Mouse (Mus musculus) intestine, postnatal 0 days (tissue): ENCODE data around the gene Tube1. TPM values are rescaled to one million over a fixed set of nuclear protein-coding genes. Genes with fewer than 3 reads are reported as not detected.

ENCODE experiments used
- ATAC-seq: fragments of 200-750 bp; cut with Nextera tagmentation; 2 replicates; pipeline ENCODE4 v1.8.0; 2017; ENCODE audit warnings: mild to moderate bottlenecking, moderate TSS enrichment, moderate library complexity
- H3K27ac ChIP-seq: fragments of 300-500 bp; sonication (generic); 2 replicates; pipeline ENCODE4 v1.5.1; 2014; ENCODE audit warnings: mild to moderate bottlenecking, low read depth, low read length, moderate library complexity
- H3K27me3 ChIP-seq: fragments of 300-500 bp; sonication (generic); replicated peaks from 2 replicates; pipeline ENCODE4 v1.6.1; 2014; ENCODE audit warnings: low read length, mixed read lengths; ENCODE audit not compliant: control insufficient read depth, insufficient read depth
- H3K36me3 ChIP-seq: fragments of 300-500 bp; sonication (generic); 2 replicates; pipeline ENCODE4 v1.6.1; 2014; ENCODE audit warnings: mild to moderate bottlenecking, moderate library complexity; ENCODE audit not compliant: control insufficient read depth, insufficient read depth
- H3K4me1 ChIP-seq: fragments of 300-500 bp; sonication (generic); replicated peaks from 2 replicates; pipeline ENCODE4 v1.6.1; 2014; ENCODE audit warnings: antibody characterized with exemption, low read length, mixed read lengths; ENCODE audit not compliant: control insufficient read depth, insufficient read depth
- H3K4me2 ChIP-seq: fragments of 300-500 bp; sonication (generic); replicated peaks from 2 replicates; pipeline ENCODE4 v1.6.1; 2014; ENCODE audit warnings: low read depth, mild to moderate bottlenecking, moderate library complexity
- H3K4me3 ChIP-seq: fragments of 300-500 bp; sonication (generic); 2 replicates; pipeline ENCODE4 v1.5.1; 2014; ENCODE audit warnings: low read depth, low read length
- H3K9ac ChIP-seq: fragments of 300-500 bp; sonication (generic); 2 replicates; pipeline ENCODE4 v1.6.1; 2014; ENCODE audit warnings: mild to moderate bottlenecking, low read depth, low read length
- H3K9me3 ChIP-seq: fragments of 300-500 bp; sonication (generic); 2 replicates; pipeline ENCODE4 v1.6.1; 2016; ENCODE audit warnings: mixed run types; ENCODE audit not compliant: control insufficient read depth
- CTCF ChIP-seq: sonication (generic); IDR thresholded peaks from 2 replicates; pipeline ENCODE4 v1.5.1; 2016; ENCODE audit warnings: low read depth, mild to moderate bottlenecking, control low read depth, antibody characterized with exemption, moderate library complexity
- WGBS: fragments of 180-500 bp; shearing (Covaris S2); extraction: QIAGEN DNeasy Blood & Tissue Kit; methylation state at CpG from one replicate; pipeline ENCODE4 v1.1.7; 2014; 5-methylcytosine and 5-hydroxymethylcytosine counted together
- polyA plus RNA-seq: library from polyadenylated mRNA; unstranded; fragments of >200 nt; fragmentation: Nextera tagmentation; extraction: Ambion mirVana; gene quantifications from 2 replicates; pipeline ENCODE4 v1.2.1, GENCODE M21; 2015

The Tube1 gene
- 2.1 and 3.0 TPM in 2 replicates for polyA plus RNA-seq

GRCm38 (mm10) chr10:39133462-39134310 lies at the start of gene Tube1, which contains the start of gene Fam229b:
Tube1 (plus strand) TSS chr10:39133976.
Fam229b (minus strand) TSS chr10:39133914.
- Histone ChIP-seq H3K9ac (peak within 1 kb of the TSS; percentile 62), H3K4me2 (peak within 1 kb of the TSS; percentile 93), H3K4me3 (peak within 1 kb of the TSS; percentile 69), H3K9me3 (no peaks in the 10 kb centered on the region), H3K36me3 (peaks cover 5% of the 10 kb centered on the region), H3K4me1 (0 out of 2 replicates have a peak, but pooled peaks cover 2% of the 10 kb centered on the region), H3K27me3 (no peaks in the 10 kb centered on the region), H3K27ac (no peak within 1 kb of the TSS)
- TF ChIP-seq CTCF: 0 out of 2 replicates have a peak, but pooled peaks have one; percentile 4
- 3% methylated on average over 47 of the region's 47 CpGs for WGBS
- peak; percentile 95 for ATAC-seq

GRCm38 (mm10) chr10:39096981-39097380 lies 36.8 kb upstream of the Tube1 start:
- H3K27ac ChIP-seq: no peak overlapping the region
- no peaks in the 10 kb centered on the region for H3K9me3 ChIP-seq
- TF ChIP-seq CTCF: peak; percentile 56
- no peak overlapping the region for H3K9ac ChIP-seq
- no peaks in the 10 kb centered on the region for H3K4me1 ChIP-seq
- ATAC-seq: no peak
- 84% methylated on average over 9 of the region's 9 CpGs for WGBS
- no peak overlapping the region for H3K4me3 ChIP-seq
- H3K27me3 ChIP-seq: no peaks in the 10 kb centered on the region
- H3K4me2 ChIP-seq: no peak overlapping the region
- peaks cover 14% of the 10 kb centered on the region; the same call in 1 of the 2 replicates for H3K36me3 ChIP-seq

GRCm38 (mm10) chr10:39098746-39099145 lies 35.0 kb upstream of the Tube1 start:
- Histone ChIP-seq H3K4me1 (no peaks in the 10 kb centered on the region), H3K4me2 (no peak overlapping the region), H3K36me3 (peaks cover 20% of the 10 kb centered on the region), H3K9ac (no peak overlapping the region), H3K27ac (no peak overlapping the region), H3K27me3 (no peaks in the 10 kb centered on the region), H3K9me3 (no peaks in the 10 kb centered on the region), H3K4me3 (no peak overlapping the region)
- 95% methylated on average over 10 of the region's 10 CpGs for WGBS
- TF ChIP-seq CTCF: no peak
- no peak for ATAC-seq

- H3K4me3 ChIP-seq: no peak overlapping the region
- no peak overlapping the region for H3K9ac ChIP-seq
- ATAC-seq: no peak
- no peaks in the 10 kb centered on the region for H3K27me3 ChIP-seq
- H3K4me2 ChIP-seq: no peak overlapping the region
- H3K4me1 ChIP-seq: no peaks in the 10 kb centered on the region
- H3K36me3 ChIP-seq: peaks cover 9% of the 10 kb centered on the region
- 84% methylated on average over 8 of the region's 8 CpGs for WGBS
- TF ChIP-seq CTCF: no peak
- H3K27ac ChIP-seq: no peak overlapping the region
- H3K9me3 ChIP-seq: no peaks in the 10 kb centered on the region
Observed at GRCm38 (mm10) chr10:39104803-39105449, 28.9 kb upstream of the Tube1 start.

- peaks cover 9% of the 10 kb centered on the region for H3K36me3 ChIP-seq
- H3K27ac ChIP-seq: no peak overlapping the region
- no peaks in the 10 kb centered on the region for H3K9me3 ChIP-seq
- WGBS: 74% methylated on average over 3 of the region's 3 CpGs
- no peak overlapping the region for H3K9ac ChIP-seq
- TF ChIP-seq CTCF: no peak
- ATAC-seq: no peak
- H3K4me1 ChIP-seq: no peaks in the 10 kb centered on the region
- no peaks in the 10 kb centered on the region for H3K27me3 ChIP-seq
- H3K4me2 ChIP-seq: no peak overlapping the region
- H3K4me3 ChIP-seq: no peak overlapping the region
Observed at GRCm38 (mm10) chr10:39106413-39106812, 27.4 kb upstream of the Tube1 start.

GRCm38 (mm10) chr10:39106935-39107334 lies 26.8 kb upstream of the Tube1 start:
- Histone ChIP-seq H3K4me3 (no peak overlapping the region), H3K27me3 (no peaks in the 10 kb centered on the region), H3K4me1 (no peaks in the 10 kb centered on the region), H3K9me3 (no peaks in the 10 kb centered on the region), H3K9ac (no peak overlapping the region), H3K27ac (no peak overlapping the region), H3K4me2 (no peak overlapping the region), H3K36me3 (peaks cover 9% of the 10 kb centered on the region)
- WGBS: 53% methylated on average over 4 of the region's 4 CpGs
- no peak for ATAC-seq
- no peak for TF ChIP-seq CTCF
